Mouse (Mus musculus) left cerebral cortex, adult 8-10 months (tissue): ENCODE measurements around the gene Lsm6. TPM values are rescaled to one million over a fixed set of nuclear protein-coding genes. Genes with fewer than 3 reads are reported as not detected.

Experiments
- DNase-seq, 2 experiments: peaks; one replicate each; pipeline ENCODE4 v3.0.0; 2022; ENCODE audit warnings: low spot score in 2 of 2
- total RNA-seq, 4 experiments: library from RNA; stranded (reverse); gene quantifications; 2 replicates each; pipeline ENCODE4 v1.2.4; 2022

Lsm6 gene
- total RNA-seq, 4 experiments from 2014 or later, result 53.7 to 60.5 (median 56.5) TPM

DNA sequence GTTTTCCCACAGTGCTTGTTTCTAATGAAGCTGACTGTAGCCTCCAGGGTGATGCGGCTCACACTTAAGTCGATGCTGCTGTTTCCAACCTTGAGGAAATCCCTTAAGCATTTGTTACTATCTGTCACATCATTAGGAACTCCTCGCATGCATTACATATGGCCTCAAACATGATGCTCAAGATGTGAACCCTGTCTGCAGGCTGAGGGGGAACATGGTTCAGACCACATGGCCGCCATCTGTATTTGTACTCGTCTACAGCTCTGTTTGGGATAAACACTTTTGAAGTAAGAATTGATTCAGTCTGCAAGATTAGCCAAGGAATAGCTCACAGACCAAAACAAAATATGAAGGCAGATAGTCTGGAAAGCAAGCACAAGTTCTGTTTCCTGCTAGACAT lies 14.9 kb downstream of the Lsm6 start:
- no peak for DNase-seq

- DNase-seq, result no peak
Measured at GRCm38 (mm10) chr8:78801201-78801600, 19.7 kb downstream of the Lsm6 start.

DNA sequence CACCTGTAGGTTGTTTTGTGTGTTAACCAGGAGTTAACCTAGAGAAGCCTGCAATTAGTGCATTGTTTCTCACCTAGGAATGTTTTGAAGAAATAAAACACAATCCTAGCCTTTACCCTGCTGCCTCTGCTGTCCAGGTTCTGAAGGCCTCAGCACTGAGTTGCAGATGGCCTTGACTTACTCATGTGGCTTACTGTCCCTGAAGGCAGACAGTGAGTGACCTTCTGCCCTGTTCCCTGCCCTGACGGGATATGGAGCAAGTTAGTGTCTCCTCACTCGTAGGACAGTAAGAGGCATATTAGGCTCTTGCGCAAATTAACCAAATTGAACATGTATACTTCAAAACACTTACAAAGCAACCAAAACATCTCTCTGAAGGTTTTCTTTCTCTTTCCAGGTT lies 22.3 kb downstream of the Lsm6 start:
- no peak for DNase-seq

GRCm38 (mm10) chr8:78797985-78798384 lies 23.0 kb downstream of the Lsm6 start:
- no peak for DNase-seq

GRCm38 (mm10) chr8:78793231-78793630 lies 27.7 kb downstream of the Lsm6 start:
- DNase-seq, result no peak

DNA sequence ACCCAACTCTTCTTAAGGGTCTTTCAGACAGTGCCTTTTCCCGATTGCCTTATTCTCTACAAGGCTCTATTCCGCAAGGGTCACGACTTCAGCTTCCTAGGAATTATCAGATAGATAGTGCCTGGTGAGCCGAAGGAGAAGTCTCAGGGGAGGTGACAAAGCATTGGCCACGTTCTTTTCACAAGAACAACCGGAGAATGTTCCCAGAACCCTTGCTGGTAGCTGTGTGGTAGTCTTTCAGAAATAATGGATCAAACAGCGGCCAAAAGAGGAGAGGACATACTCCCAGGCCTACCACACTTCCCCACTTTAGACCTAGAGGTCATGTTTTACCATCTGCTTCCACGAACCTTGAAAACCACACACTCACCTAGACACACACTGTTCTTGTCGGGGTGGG lies 44.1 kb downstream of the Lsm6 start:
- no peak for DNase-seq

DNA sequence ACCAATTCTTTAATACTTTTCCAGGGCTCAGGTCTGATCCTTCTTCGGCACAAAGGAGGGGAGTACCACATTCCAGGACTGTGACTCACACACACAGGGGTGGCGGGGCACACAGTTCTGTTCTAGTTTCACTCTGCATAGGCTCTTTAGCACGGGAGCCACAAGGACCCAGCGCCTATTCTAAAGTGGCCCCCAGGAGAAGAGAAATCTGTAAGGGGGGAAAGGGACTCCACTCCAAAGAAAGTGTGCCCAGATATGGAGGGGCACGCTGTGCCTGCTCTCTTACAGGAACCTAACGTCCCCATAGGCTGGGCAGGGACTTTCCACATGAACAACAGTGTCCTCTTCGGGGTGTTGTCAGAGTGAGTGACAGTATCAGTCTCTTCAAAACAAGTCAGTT lies 49.7 kb downstream of the Lsm6 start:
- no peak for DNase-seq

- no peak for DNase-seq
Measured at GRCm38 (mm10) chr8:78770584-78770983, 50.4 kb downstream of the Lsm6 start.

DNA sequence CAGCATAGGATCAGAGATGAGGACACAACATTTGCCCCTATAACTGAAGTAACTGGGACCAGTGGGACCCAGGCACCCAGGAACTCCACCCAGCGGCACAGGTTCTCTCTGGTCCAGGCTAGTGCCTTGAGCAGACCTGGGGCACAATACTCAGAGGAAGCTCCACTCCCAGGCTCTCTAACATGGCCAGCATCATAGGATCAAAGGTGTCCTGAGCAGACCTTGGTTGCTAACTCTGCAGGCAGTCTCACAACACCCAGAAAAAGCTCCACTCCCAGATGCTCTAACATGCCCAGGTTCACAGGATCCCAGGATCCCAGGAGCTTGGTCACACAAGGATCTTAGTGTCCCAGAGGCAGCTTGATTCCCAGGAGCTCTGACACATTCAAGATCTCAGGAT lies 55.4 kb downstream of the Lsm6 start:
- DNase-seq, result no peak

- no peak for DNase-seq
Measured at GRCm38 (mm10) chr8:78764976-78765375, 56.0 kb downstream of the Lsm6 start.

DNA sequence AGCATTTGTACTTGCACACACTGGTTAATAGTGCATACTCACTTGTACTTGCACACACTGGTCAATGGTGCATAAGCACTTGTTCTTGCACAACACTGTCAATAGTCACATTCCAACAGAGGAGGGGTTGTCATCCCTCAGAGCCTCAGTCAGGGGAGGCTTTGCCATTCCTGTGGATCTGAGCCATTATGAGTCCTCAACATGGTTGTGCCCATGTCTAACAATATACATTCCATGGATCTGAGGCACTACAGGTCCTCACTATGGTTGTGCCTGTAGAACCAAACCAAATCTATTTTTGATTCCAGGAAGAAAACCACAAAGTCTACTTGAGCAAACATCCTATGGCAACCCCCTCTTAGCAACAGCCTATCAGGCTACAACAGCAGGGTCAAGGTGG lies 61.8 kb downstream of the Lsm6 start:
- DNase-seq, result no peak

- DNase-seq, result no peak
Measured at GRCm38 (mm10) chr8:78754986-78755385, 66.0 kb downstream of the Lsm6 start.

Other genes with a start within 250 kb of the Lsm6 start
- 10 to 100 TPM; 39.1 to 45.0 (median 44.3) TPM for gene Zfp827, start 207.3 kb upstream of the Lsm6 start, total RNA-seq